Mouse (Mus musculus): Measurements from ENCODE around the gene Dnajc6. TPM values are rescaled to one million over a fixed set of nuclear protein-coding genes. Genes with fewer than 3 reads are reported as not detected.

Dnajc6 gene
- polyA plus RNA-seq, 1 experiment: 1.9 TPM

GRCm38 (mm10) chr4:101504470-101505007, 8.1 kb downstream of the Dnajc6 start:
- no peak for DNase-seq
- TF ChIP-seq CTCF (IDR thresholded peaks at IDR 0.05; ENCODE audit: insufficient read depth, low read length): no peak
- TF ChIP-seq POLR2A (IDR thresholded peaks at IDR 0.05; ENCODE audit: borderline replicate concordance, extremely low read depth, low read depth, low read length): no peak
- 78% methylated on average over 7 of the region's 7 CpGs for WGBS
- peaks cover 6% of the 10 kb centered on the region; the same call in 1 of the 2 replicates for H3K4me1 ChIP-seq (ENCODE audit: control insufficient read depth, insufficient read depth, low read length)
- H3K4me3 ChIP-seq (replicated peaks; ENCODE audit: extremely low read depth, low read depth, low read length): no peak overlapping the region

GRCm38 (mm10) chr4:101505966-101506365, 9.5 kb downstream of the Dnajc6 start:
- Histone ChIP-seq H3K4me1 (ENCODE audit: control insufficient read depth, insufficient read depth, low read length) (peaks cover 6% of the 10 kb centered on the region; the same call in 1 of the 2 replicates), H3K4me3 (replicated peaks; ENCODE audit: extremely low read depth, low read depth, low read length) (no peak overlapping the region)
- TF ChIP-seq POLR2A (IDR thresholded peaks at IDR 0.05; ENCODE audit: borderline replicate concordance, extremely low read depth, low read depth, low read length): no peak
- no peak for TF ChIP-seq CTCF (IDR thresholded peaks at IDR 0.05; ENCODE audit: insufficient read depth, low read length)
- DNase-seq: no peak
- WGBS: 54% methylated on average over 2 of the region's 2 CpGs

- no peak for DNase-seq
- H3K4me1 ChIP-seq (ENCODE audit: control insufficient read depth, insufficient read depth, low read length): peaks cover 6% of the 10 kb centered on the region; the same call in 1 of the 2 replicates
- TF ChIP-seq POLR2A (IDR thresholded peaks at IDR 0.05; ENCODE audit: borderline replicate concordance, extremely low read depth, low read depth, low read length): no peak
- no peak for TF ChIP-seq CTCF (IDR thresholded peaks at IDR 0.05; ENCODE audit: insufficient read depth, low read length)
- H3K4me3 ChIP-seq (replicated peaks; ENCODE audit: extremely low read depth, low read depth, low read length): no peak overlapping the region
Measured at GRCm38 (mm10) chr4:101506372-101506771, 9.9 kb downstream of the Dnajc6 start.

- Histone ChIP-seq H3K4me1 (ENCODE audit: control insufficient read depth, insufficient read depth, low read length) (peaks cover 6% of the 10 kb centered on the region; the same call in 1 of the 2 replicates), H3K4me3 (replicated peaks; ENCODE audit: extremely low read depth, low read depth, low read length) (peak overlapping the region; percentile 48)
- 10% methylated on average over 24 of the region's 24 CpGs for WGBS
- TF ChIP-seq CTCF (IDR thresholded peaks at IDR 0.05; ENCODE audit: insufficient read depth, low read length) (no peak), POLR2A (IDR thresholded peaks at IDR 0.05; ENCODE audit: borderline replicate concordance, extremely low read depth, low read depth, low read length) (no peak)
- no peak for DNase-seq
Measured at GRCm38 (mm10) chr4:101507571-101508422, 11.3 kb downstream of the Dnajc6 start.

- TF ChIP-seq POLR2A (IDR thresholded peaks at IDR 0.05; ENCODE audit: borderline replicate concordance, extremely low read depth, low read depth, low read length) (no peak), CTCF (IDR thresholded peaks at IDR 0.05; ENCODE audit: insufficient read depth, low read length) (no peak)
- H3K4me3 ChIP-seq (replicated peaks; ENCODE audit: extremely low read depth, low read depth, low read length): no peak overlapping the region
Measured at GRCm38 (mm10) chr4:101508431-101508830, 12.0 kb downstream of the Dnajc6 start.

GRCm38 (mm10) chr4:101508851-101509577, 12.6 kb downstream of the Dnajc6 start:
- no peak for DNase-seq
- TF ChIP-seq POLR2A (IDR thresholded peaks at IDR 0.05; ENCODE audit: borderline replicate concordance, extremely low read depth, low read depth, low read length) (no peak), CTCF (IDR thresholded peaks at IDR 0.05; ENCODE audit: insufficient read depth, low read length) (no peak)
- Histone ChIP-seq H3K4me3 (replicated peaks; ENCODE audit: extremely low read depth, low read depth, low read length) (no peak overlapping the region), H3K4me1 (ENCODE audit: control insufficient read depth, insufficient read depth, low read length) (peaks cover 6% of the 10 kb centered on the region; the same call in 1 of the 2 replicates)
- WGBS: 8% methylated on average over 30 of the region's 30 CpGs

More at GRCm38 (mm10) chr4:101508431-101508830, 12.0 kb downstream of the Dnajc6 start:
- no peak for DNase-seq
- 5% methylated on average over 10 of the region's 10 CpGs for WGBS
- H3K4me1 ChIP-seq (ENCODE audit: control insufficient read depth, insufficient read depth, low read length): peaks cover 6% of the 10 kb centered on the region; the same call in 1 of the 2 replicates

GRCm38 (mm10) chr4:101510111-101510903, 13.9 kb downstream of the Dnajc6 start:
- no peak for TF ChIP-seq CTCF (IDR thresholded peaks at IDR 0.05; ENCODE audit: insufficient read depth, low read length)
- no peak for TF ChIP-seq POLR2A (IDR thresholded peaks at IDR 0.05; ENCODE audit: borderline replicate concordance, extremely low read depth, low read depth, low read length)
- 70% methylated on average over 8 of the region's 8 CpGs for WGBS
- DNase-seq: no peak
- H3K4me1 ChIP-seq (ENCODE audit: control insufficient read depth, insufficient read depth, low read length): peaks cover 6% of the 10 kb centered on the region; the same call in 1 of the 2 replicates
- no peak overlapping the region for H3K4me3 ChIP-seq (replicated peaks; ENCODE audit: extremely low read depth, low read depth, low read length)

- DNase-seq: no peak
- TF ChIP-seq CTCF (IDR thresholded peaks at IDR 0.05; ENCODE audit: insufficient read depth, low read length): no peak
- TF ChIP-seq POLR2A (IDR thresholded peaks at IDR 0.05; ENCODE audit: borderline replicate concordance, extremely low read depth, low read depth, low read length): no peak
- H3K4me3 ChIP-seq (replicated peaks; ENCODE audit: extremely low read depth, low read depth, low read length): no peak overlapping the region
- peaks cover 6% of the 10 kb centered on the region; the same call in 1 of the 2 replicates for H3K4me1 ChIP-seq (ENCODE audit: control insufficient read depth, insufficient read depth, low read length)
- 51% methylated on average over 5 of the region's 5 CpGs for WGBS
Measured at GRCm38 (mm10) chr4:101510904-101511210, 14.4 kb downstream of the Dnajc6 start.

Measured in lung, adult 2 months (tissue).